Mouse (Mus musculus) activated CD4-positive, CD25-positive, alpha-beta regulatory T cell, adult 4 months (primary cell): ENCODE measurements at regions not wholly inside any gene's neighbourhood (a gene's known extent, or its start where the extent isn't known, plus 50 kb on each side); places are given as distances from the start of the nearest gene placed in this dataset.
"Not testable (repeated sequence)": the region's sequence is repeated elsewhere in the genome, so short reads cannot be mapped to it uniquely, and the experiment has no call there.

Experiments
- ATAC-seq: one replicate; pipeline ENCODE4 v1.8.0; 2017

DNA sequence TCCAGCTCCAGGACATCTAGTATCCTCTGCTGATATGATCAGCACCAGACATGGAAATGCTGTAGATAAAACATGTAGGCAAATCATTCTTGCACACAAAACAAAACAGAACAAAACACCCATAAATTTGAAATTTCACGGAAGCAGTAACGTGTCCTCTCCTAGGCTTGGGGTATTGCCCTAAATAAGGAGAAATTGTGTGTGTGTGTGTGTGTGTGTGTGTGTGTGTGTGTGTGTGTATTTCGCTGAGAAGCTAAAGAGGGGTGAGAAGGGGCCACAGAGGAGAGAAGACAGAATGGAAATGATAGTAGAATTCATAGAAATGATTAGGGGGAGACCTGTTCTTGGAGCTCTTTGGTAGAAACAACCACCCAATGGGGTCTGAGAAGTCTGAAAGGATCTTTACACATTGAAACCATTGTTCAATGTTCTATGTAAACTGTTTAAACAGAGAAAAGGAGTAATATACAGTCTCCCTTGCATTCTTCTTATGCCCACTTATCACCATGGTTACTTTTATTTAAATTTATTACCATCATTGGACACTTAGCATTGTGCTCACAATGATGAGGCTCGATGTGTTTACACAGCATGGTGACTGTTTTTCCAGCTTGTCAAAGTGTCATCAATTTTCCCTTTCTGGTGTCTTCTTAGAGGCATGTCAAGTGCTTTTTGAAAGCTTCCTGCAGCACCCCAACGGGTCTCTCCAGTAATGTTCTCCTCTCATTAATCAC lies 317.3 kb upstream of the 4933412E24Rik start:
- ATAC-seq, result no peak

DNA sequence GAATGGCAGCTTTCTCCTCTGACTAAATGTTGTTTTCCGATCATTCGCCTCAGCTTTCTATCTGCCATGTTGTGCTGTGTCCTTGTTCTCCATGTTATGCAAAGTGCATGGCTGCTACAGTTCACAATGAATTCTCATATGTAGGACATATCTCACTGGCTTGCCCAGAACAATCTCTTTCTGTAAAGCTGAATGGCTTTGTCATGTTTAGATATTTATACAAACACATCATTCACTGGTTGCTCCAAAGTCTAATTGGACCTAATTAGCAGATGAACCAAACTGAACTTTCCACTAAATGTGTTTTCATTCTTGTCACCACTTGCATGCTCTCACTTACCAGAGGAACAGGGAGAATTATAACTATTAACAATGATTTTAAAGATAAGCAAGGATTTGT lies 301.2 kb upstream of the 4933412E24Rik start:
- no peak for ATAC-seq

DNA sequence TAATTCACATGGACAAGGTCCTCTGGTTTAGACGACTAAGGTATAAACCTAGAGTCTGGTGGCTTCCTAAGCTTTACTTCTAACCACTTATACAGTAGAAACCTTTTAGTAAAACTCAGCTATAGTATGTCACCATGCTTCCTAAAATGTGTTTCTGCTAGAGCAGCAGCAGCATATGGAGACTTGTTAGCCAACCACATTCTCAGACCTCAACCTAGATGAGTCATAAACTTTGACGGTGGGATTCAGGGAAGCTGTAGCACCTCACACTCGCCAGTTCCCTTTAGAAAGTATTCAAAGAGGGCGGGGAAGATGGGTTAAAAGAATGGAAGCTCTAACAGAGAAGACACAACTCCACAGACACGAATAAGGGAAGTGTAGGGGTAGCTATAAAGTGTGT lies 298.8 kb upstream of the 4933412E24Rik start:
- no peak for ATAC-seq

DNA sequence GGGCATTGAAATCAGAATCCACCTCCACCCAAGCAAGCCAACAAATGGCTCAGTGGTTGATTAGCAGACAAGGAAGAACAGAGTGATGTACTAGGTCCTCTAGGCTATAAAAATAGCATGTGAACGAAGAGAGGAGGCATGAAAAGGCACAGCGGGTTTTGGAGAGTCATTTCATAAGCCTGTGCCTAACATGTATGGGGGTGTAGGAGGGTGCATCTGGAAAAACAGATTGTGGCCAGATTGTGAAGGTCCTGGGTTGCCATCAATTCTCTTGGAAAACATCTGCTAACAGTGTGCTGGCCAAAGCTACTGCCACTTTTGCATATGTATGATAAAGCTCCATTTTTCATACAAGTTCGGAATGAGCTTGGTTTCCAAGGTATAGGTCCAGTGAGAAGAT lies 293.5 kb upstream of the 4933412E24Rik start:
- ATAC-seq, result no peak

DNA sequence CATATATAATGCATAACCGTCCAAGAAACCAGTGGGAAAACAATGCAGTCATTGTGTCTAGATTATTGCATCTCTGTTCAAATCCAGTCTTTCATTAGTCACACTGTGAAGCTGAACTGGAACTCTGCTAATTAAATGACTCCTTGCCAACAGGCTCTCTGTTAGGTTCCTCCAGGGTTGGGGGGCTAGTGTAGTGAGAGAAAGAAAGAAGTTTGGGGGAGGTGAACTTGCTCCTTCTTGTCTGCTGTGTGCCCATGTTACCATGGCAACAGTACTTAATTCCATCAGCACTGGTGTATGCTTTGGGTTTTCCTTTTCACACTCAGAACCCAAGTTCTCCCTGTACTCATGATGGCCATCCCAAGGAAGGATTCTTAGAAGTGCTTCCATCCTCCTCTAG lies 292.6 kb upstream of the 4933412E24Rik start:
- no peak for ATAC-seq

DNA sequence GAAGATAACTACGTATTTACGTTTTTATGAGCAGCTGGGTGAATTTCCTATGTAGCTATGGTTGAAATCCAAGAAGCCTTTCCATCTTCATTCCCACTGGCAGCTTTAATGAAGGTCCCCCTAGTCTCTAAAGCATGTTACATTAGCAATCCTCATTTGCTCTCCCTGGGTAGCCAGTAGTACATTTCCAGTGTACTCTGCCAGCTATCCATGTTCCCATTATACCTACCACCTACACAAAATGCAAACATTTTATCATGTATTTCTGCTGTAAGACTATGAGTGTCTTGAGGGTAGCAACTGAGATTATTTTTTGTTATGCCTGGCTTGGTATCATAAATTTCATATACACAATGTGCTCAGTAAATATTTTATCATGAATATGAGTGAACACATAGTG lies 291.7 kb upstream of the 4933412E24Rik start:
- no peak for ATAC-seq

DNA sequence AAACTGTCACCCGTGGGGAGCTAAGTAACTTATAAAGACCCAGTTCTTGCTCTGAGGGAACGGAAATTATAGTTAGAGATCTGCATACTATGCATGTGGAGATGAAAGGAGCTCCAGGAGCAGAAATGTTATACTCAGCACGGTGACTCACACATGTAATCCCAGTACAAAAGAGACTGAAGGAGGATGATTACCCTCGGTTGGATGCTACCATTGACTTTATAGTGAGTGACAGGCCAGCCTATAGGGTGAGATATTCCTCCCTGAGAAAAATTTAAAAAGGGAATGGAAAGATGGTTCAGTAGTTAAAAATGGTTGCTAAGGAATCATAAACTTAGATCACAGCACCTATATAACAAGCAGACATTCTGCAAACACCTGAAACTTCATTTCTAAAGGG lies 287.1 kb upstream of the 4933412E24Rik start:
- ATAC-seq, result no peak

DNA sequence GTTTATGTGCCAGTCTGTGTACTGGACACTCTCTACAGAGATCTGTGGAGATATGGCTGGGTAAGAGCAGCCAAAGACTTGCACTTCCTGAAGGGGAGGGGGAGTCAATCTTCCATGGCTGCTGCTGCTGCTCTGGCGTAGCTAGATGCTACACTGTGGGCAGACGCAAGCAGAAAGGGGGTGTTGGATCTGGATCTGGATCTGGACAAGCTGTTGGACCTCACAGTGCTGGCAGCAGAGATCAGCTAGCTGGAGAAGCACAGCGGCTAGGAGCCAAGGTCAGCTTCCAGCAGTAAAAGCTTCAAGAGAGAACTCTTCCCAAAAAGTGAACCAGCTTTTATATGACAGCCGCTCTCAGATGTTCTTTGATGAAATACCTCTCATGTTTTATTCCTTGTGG lies 285.5 kb upstream of the 4933412E24Rik start:
- no peak for ATAC-seq

DNA sequence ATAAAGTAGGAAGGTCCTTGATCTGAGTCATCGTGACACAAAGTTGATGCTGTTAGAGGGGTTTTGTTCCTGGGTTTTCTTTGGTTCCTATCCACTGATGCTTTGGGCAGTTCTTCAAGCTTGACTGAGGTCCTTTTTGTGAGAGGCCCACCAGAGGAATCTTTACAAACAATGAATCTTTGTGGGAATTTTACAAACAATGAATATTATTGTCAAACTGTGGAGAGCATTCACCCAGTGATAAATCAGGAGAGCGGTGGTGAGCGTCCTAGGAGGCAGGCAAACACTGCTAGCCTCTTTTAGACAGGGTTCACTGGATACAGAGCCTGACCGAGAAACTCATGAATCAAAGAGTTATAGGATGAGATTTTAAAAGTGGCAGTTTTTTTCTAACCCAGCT lies 268.9 kb upstream of the 4933412E24Rik start:
- ATAC-seq, result no peak

DNA sequence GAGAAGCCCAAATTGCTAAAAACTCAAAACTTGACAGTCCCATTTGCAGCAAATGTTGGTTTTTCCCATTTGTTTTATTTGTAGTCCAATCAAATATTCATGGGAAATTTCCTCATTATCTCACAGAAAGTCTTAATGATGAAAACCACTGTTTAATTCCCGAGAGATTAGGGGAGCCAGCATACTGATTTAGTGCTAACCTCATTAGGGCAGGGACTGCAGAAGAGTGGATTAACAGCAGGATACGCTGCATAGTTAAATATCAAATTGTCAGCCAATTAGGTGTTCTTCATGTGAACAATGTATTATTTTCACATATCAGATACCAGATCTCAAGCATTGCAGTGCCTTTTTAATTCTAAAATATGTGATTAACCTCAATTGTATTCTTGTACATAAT lies 264.0 kb upstream of the 4933412E24Rik start:
- ATAC-seq, result no peak

DNA sequence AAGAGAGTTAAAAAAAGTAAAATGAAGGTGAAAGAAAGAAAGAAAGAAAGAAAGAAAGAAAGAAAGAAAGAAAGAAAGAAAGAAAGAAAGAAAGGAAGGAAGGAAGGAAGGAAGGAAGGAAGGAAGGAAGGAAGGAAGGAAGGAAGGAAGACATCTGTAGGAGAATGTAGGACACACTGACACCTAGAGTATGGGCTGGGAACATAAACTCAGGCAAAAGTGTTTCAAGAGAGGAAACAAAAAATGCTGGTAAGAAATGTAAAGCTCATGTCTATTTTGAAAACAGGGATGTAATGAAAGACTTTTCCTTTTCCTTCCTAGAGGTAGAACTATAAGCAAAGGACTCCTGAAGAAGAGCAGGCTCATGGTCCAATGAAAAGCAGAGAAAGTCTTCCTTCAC lies 237.2 kb upstream of the 4933412E24Rik start:
- ATAC-seq, result not testable (repeated sequence)

DNA sequence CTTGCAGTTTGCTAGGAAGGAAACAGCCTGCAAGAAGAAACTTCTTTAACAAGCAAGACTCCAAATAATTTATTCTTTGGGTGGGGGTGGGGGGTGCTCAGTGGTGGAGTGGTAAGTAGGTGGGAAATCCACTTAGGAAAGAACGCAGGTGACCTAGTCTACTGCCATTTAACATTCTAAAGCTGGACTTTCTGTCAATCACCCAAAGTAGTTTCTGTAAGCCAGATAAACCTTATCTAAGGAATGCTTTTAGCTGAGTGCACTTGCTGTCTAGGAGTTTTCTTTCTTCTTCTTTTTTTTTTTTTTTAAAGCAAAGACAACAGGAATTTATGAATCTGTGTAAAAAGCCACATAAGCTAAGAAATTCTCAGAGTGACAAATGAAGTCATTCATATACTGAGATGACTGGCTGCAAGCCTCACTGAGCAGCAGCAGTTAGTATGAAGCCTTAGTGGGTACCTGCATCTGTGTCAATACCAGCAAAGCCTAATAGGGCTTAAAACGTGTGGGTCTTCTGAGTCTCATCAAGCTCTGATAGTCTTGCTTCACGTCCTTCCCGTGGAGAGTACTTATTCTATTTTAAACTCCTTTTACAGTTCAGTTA lies 210.0 kb upstream of the 4933412E24Rik start:
- no peak for ATAC-seq

DNA sequence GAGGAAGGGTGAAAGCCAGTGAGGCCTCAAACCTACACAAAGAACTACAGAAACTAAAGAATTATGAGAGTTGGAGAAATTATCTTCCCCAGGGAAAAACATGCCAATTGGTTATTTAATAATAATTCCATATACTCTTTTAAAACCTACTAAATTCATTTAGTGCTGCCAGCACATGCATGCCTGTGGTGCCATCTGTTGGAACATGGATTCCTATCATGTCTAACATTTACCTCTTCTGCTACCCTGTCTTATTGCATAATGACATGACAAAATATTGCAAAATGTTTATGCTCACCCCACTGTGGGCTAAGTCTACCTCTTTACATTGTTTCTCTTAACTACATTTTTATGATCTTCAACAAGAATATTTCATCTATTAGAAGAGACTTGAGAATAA lies 178.7 kb upstream of the 4933412E24Rik start:
- no peak for ATAC-seq

DNA sequence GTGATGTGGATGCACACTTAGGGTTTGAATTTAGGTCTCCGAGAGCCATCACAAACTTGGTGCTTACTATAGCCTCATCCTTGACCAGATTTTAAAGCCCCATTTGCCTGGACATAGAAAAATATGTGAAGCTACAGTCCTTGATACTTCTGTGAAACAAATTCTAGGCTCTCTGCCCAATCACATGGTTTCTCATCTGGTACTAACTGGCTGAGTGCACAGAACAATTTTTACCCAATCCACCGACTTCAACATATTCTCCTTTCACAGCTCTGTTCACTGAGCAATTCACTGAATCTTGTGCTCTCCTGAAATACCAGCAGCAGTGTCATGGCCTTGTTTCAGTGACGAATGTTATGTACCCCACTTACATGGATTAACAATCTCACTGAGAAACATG lies 176.7 kb upstream of the 4933412E24Rik start:
- ATAC-seq, result no peak

DNA sequence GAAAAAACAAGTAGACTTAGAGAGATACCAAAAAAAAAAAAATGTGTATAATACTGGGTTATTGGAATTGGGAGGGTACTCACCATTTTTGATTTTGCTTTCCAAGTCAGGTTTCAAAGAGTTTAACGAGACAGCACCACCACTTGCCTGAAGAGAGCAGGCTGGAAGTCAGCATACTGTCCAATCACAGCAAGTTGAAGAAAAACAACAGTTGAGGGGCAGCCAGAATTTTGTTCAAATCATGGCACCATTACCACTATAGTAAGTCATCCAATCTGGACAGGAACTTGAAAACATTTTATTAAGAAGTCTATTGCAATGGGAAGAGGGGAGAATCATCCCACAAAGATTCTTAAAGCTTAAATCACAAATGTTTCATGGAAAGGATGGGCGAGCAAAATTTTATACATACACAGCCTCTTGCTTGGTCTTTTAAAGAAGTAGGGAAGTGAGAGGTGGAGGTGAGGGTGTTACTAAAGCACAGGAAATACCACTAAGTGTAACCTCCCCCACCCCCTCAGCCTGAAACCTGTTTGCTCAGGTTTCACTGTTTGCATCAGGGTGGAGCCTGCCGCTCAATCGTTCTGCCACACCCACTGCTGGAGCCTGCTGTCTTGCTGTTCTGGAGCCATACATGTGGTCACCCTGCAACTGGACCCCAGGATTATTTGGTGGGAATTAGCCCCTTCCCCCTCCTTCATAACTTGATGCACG lies 170.7 kb upstream of the 4933412E24Rik start:
- ATAC-seq, result peak; percentile 91

DNA sequence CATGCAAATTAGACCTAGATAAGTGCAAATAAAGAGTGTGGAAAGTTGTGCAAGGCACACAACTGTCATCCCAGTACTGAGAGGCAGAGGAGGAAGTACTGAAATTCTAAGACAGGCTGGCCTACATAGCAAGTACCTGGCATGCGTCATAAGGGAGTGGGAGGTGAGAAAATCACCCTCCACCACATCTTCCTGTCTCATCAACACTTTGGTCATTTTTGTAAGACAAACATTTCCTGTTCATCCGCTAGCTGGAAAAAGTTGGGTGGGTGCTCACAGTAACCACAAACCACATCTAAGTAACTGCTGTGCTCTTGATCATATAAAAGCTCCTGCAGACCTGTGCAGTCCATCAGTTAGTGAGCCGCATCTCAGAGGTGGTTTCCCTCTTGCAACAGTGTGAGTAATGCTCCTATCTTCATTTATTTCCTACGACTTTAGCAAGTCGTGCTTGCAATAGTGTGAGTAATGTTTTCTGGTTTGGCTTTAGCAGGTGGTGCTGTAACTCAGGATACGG lies 125.2 kb upstream of the 4933412E24Rik start:
- ATAC-seq, result peak; percentile 84

DNA sequence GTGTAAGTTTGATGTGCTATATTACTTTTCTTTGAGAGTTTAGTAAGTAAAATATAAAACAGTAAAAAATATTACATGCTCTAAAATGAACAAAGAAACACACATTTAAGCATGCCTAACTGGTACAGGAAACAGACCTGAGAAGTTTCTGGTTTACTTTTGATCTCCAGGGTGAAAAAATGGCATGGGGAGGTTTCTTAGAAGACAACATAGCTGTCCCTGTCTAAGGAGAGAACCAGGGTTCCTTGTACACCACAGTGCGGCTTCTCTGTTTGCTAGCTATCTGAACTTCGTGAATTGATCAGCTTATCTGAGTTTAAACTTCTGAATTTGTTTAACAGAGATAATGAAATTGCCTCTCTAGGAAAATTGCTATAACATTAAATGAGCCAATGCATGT lies 120.3 kb upstream of the 4933412E24Rik start:
- ATAC-seq, result no peak

DNA sequence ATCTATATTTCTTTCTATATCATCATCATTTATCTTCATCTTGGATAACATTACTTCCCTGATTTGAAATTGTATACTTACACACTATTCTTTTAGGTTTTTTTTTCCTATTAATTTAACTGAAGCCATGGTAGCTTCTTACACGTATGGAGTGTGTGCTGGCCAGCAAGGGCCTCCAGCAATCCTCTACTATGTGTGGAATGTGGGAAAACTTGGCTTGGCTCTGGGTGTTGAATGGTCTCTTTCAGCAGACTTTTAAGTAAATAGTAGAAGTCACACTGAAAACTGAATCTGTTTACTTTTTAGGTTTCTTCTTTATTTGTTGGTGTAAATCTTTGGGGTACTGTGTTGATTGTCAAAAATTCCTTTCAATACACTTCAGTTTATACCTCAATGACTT lies 118.1 kb upstream of the 4933412E24Rik start:
- no peak for ATAC-seq

DNA sequence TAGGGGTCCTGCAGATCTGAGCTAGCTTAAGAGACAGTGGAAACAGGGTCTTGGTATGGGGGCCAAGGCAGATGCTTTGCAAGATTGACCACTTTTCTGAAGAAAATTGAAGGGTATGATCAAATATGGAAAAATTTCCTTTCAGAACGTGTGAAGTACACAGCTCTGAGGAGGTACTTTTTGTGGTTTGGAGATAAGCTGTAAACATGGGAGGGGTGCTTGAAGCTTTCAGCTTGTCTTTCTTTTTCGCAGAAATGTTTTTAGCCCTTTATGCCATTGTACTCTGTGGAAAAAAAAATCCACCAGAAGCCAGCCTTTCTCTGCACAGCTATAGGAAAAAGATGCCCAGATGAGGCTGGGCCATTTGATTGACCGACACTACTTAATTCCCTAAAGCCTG lies 116.3 kb upstream of the 4933412E24Rik start:
- ATAC-seq, result peak; percentile 58

DNA sequence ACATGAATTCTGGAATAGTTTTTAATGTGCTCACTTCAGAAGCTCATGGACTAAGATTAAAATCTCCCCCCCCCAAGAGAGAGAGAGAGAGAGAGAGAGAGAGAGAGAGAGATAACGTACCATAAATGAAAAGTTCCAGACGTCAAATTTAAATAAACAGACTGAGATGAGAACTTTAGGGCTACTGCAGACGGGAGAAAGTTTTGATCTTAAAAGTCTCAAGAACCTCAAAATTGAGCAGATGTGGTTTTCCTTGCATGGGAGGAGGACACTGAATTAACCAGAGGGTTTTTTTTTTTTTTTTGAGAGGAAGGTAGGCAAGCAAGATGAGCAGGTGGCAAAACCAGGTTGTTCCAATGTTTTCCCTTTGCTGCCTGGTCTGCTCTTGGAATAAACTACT lies 108.0 kb upstream of the 4933412E24Rik start:
- ATAC-seq, result no peak

DNA sequence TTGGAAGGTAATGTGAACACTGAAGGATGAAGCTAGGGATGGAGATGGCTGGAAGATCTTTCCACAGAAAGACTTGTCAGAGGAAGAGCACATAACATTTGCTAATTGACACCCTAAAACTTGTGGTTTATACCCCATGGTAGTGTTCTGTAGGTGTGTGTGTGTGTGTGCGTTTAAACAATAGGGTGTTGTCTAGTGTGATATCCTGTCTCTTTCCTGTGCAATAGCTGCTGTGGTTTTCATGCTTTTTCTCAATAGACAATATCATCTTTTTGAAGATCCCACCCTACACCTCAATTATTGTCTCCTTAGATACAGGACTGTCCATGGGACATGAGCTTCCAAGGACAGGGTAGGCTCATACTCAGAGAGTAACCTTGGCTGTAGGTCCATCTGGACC lies 103.5 kb upstream of the 4933412E24Rik start:
- ATAC-seq, result peak; percentile 75

DNA sequence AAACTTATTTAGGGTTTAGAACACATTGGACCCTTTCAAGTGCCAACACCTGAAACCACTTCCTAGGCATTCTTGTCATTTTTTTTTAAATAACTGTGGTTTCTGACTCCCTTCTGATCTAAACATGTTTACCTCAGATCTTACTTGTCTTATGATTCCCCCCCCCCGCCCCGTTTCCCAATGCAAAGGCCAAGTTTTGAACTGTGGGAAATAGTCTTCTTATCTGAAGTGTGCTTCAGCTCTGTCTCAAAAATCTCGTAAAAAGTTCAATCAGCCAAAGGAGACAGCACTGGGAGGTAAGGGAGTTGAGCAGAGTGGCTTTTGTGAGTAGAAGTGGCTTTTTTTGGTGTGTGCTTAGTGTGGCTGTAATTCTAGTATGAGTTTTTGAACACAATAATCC lies 95.5 kb upstream of the 4933412E24Rik start:
- ATAC-seq, result peak; percentile 65

DNA sequence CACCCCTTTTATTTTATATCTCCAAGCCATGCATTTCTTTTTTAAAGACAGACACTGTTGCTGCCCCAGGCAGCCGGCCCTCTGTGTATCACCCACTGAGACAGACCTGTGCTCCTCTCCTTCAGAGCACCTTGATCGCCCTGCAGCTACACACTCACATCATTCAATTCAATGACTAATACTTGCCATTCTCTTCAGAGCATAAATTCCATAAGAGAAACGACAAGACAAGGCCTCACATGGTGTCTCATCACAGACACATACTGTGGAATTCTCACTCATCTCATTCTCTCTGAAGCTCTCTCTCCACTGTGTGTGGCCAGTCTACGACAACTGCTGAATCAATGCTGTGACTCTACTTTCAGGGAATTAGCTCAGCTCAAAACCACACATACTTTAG lies 94.6 kb upstream of the 4933412E24Rik start:
- ATAC-seq, result peak; percentile 22

DNA sequence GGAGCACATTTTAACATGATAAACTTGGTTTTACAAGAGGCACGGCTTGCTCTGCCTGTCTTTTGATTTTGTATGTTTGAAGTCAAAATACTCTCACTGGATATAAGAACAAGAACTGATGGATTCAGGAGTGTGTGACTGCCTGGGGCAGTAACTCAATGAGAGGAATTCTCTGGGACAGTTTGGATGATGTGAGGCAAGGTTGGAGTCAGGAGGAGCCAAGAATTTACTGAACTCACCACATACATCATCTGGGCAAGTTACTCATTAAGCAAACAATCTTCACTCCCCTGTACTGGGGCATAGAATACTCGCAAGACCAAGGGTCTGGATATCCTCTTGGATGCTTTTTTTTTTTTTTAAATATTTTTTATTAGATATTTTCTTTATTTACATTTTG lies 87.7 kb upstream of the 4933412E24Rik start:
- ATAC-seq, result no peak
